Mouse (Mus musculus) limb, embryonic 11.5 days (tissue): ENCODE measurements around the gene Rpl9-ps1. TPM values are rescaled to one million over a fixed set of nuclear protein-coding genes. Genes with fewer than 3 reads are reported as not detected.

Experiments used
- ATAC-seq: fragments of 200-750 bp; cut with Nextera tagmentation; 2 replicates; pipeline ENCODE4 v1.8.0; 2017; ENCODE audit warnings: low read depth; ENCODE audit not compliant: insufficient number of reproducible peaks, low FRiP score, low TSS enrichment
- DNase-seq: peaks from one replicate; pipeline ENCODE4 v3.0.0-alpha.2; 2015; ENCODE audit warnings: low spot score
- H3K27ac ChIP-seq: fragments of 300-500 bp; sonication (generic); replicated peaks from 2 replicates; pipeline ENCODE4 v1.5.1; 2014; ENCODE audit warnings: low read depth, mild to moderate bottlenecking, low read length
- H3K27me3 ChIP-seq: fragments of 300-500 bp; sonication (generic); 2 replicates; pipeline ENCODE4 v1.6.1; 2014; ENCODE audit warnings: mild to moderate bottlenecking, low read length, mixed read lengths; ENCODE audit not compliant: control insufficient read depth, insufficient read depth
- H3K36me3 ChIP-seq: fragments of 300-500 bp; sonication (generic); 2 replicates; pipeline ENCODE4 v1.6.1; 2014; ENCODE audit warnings: mild to moderate bottlenecking, low read length, moderate library complexity, mixed read lengths; ENCODE audit not compliant: control insufficient read depth, insufficient read depth
- H3K4me1 ChIP-seq: fragments of 300-500 bp; sonication (generic); 2 replicates; pipeline ENCODE4 v1.6.1; 2014; ENCODE audit warnings: low read length, mixed read lengths; ENCODE audit not compliant: control insufficient read depth, insufficient read depth
- H3K4me2 ChIP-seq: fragments of 300-500 bp; sonication (generic); 2 replicates; pipeline ENCODE4 v1.6.1; 2014; ENCODE audit warnings: low read depth, mild to moderate bottlenecking, moderate library complexity; ENCODE audit not compliant: severe bottlenecking
- H3K4me3 ChIP-seq: fragments of 300-500 bp; sonication (generic); 2 replicates; pipeline ENCODE4 v1.5.1; 2014; ENCODE audit warnings: low read depth, low read length
- H3K9ac ChIP-seq: fragments of 300-500 bp; sonication (generic); 2 replicates; pipeline ENCODE4 v1.6.1; 2014; ENCODE audit warnings: mild to moderate bottlenecking, low read length
- H3K9me3 ChIP-seq: fragments of 300-500 bp; sonication (generic); 2 replicates; pipeline ENCODE4 v1.6.1; 2016; ENCODE audit warnings: low read length; ENCODE audit not compliant: control insufficient read depth
- WGBS: fragments of 180-500 bp; shearing (Covaris S2); extraction: QIAGEN DNeasy Blood & Tissue Kit; methylation state at CpG from one replicate; pipeline ENCODE4 v1.1.7; 2014; 5-methylcytosine and 5-hydroxymethylcytosine counted together
- polyA plus RNA-seq: library from polyadenylated mRNA; unstranded; fragments of >200 nt; fragmentation: Nextera tagmentation; extraction: Ambion mirVana; gene quantifications from 2 replicates; pipeline ENCODE4 v1.2.1, GENCODE M21; 2014

Gene Rpl9-ps1
- polyA plus RNA-seq, 1 experiment from 2014 or later: not detected

DNA sequence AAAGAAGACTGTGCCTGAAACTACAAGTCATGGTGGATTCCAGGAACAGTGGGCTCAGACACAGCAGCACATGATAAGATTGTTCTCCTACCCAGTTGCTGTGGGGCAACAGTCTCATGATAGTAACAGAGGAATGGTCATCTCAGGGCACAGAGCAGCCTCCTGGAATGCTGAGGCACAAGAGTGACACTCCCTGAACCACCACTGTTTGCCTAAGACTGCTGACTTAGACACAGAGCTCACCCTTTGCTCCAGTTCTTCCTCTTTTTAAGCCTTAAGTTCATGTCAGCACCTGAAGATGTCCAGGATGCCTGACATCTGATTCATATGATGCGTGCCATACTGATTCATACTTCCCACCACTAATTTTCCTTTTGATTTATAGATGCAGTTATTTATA lies 28.8 kb downstream of the Rpl9-ps1 start:
- H3K27ac ChIP-seq: no peak overlapping the region
- H3K27me3 ChIP-seq: no peaks in the 10 kb centered on the region
- no peaks in the 10 kb centered on the region for H3K4me1 ChIP-seq
- ATAC-seq: no peak
- DNase-seq: no peak
- WGBS: 95% methylated on average over 1 of the region's 1 CpGs
- no peaks in the 10 kb centered on the region for H3K9me3 ChIP-seq
- H3K9ac ChIP-seq: no peak overlapping the region
- H3K4me2 ChIP-seq: no peak overlapping the region
- no peaks in the 10 kb centered on the region for H3K36me3 ChIP-seq
- H3K4me3 ChIP-seq: no peak overlapping the region

DNA sequence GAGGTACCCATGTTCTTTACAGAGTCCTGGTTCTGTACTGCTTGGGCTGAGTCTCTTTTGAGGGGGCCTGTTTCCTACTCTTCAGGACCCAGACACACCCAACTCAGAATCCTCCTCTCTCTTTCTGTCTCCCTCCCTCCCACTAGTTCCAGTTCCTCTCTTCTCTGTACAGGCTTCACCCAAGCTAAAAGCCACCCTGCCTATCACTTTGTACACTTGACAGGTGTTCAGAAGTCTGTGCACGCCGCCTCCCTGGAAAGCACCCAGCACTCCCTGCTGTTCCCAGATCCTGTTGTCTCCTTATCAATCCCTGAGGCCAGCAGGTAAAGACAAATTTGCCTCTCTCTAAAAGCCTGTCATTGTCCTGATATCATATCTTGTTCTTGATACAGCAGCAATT lies 34.5 kb downstream of the Rpl9-ps1 start:
- Histone ChIP-seq H3K4me2 (no peak overlapping the region), H3K4me1 (no peaks in the 10 kb centered on the region), H3K36me3 (no peaks in the 10 kb centered on the region), H3K9me3 (no peaks in the 10 kb centered on the region), H3K4me3 (no peak overlapping the region), H3K27me3 (no peaks in the 10 kb centered on the region), H3K27ac (no peak overlapping the region), H3K9ac (no peak overlapping the region)
- DNase-seq: no peak
- 83% methylated on average over 2 of the region's 2 CpGs for WGBS
- no peak for ATAC-seq

DNA sequence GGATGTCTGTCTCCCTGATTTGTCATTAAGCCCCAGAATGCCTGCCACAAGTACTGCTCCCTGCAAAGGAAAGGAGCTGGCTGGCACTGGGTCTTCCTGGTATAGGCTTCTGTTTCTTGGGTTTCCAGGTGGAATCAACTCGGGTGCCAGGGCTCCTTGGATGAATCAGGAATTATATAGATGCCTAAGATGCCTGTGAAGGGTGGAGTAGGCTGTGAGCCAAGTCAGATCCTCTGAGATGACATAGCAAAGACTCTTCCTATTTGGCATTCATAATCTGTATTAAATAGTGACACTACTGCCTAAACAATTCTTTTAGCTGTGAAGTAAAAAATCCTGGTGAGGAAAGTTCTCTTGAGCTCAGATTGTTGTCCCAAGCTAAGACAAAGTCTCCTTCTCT lies 39.0 kb downstream of the Rpl9-ps1 start:
- Histone ChIP-seq H3K4me3 (no peak overlapping the region), H3K27me3 (no peaks in the 10 kb centered on the region), H3K4me1 (no peaks in the 10 kb centered on the region), H3K9ac (no peak overlapping the region), H3K27ac (no peak overlapping the region), H3K9me3 (no peaks in the 10 kb centered on the region), H3K36me3 (no peaks in the 10 kb centered on the region), H3K4me2 (no peak overlapping the region)
- no peak for DNase-seq
- WGBS: 61% methylated on average over 1 of the region's 1 CpGs
- ATAC-seq: no peak

DNA sequence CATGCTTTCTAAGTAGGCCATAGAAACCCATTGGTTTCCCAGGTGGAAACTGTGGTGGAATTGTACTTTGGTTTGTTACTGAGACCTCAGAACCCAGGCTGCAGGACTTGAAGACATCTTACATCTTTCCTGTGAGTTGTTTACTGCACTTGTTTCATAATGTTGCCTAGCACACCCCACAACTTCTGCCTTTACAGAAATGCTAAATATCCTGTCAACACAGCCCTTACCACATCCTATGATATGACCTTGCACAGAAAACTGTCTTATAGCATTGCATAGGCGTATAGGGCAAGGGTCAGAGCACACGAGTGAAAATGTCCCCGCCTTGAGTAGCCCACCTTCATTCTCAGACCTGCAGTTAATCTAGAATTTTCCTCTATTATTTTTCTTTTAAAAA lies 39.9 kb downstream of the Rpl9-ps1 start:
- Histone ChIP-seq H3K27ac (no peak overlapping the region), H3K27me3 (no peaks in the 10 kb centered on the region), H3K36me3 (no peaks in the 10 kb centered on the region), H3K4me1 (no peaks in the 10 kb centered on the region), H3K4me2 (no peak overlapping the region), H3K9ac (no peak overlapping the region), H3K4me3 (no peak overlapping the region), H3K9me3 (no peaks in the 10 kb centered on the region)
- ATAC-seq (no peak), DNase-seq (no peak)
- 89% methylated on average over 3 of the region's 3 CpGs for WGBS

DNA sequence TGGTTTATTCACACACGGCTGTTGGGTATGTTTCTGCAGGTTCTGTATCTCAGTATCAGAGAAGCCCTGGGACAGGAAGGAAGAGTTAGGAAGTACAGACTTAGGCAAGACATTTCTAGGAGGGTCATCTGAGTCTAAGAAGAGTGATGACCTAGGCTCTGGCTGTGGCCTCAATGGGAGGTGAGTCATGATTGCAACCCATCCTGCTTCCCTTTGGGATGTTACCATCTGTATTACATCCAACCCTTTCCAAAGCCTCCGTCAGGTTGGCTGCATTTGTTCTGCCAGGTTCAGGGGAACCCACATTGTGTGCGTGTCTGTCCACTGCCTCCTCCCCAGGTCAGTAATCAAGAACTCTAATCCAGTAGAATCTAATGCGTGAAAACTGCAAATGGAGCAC lies 40.7 kb downstream of the Rpl9-ps1 start:
- Histone ChIP-seq H3K4me2 (no peak overlapping the region), H3K4me3 (no peak overlapping the region), H3K9ac (no peak overlapping the region), H3K27ac (no peak overlapping the region), H3K4me1 (no peaks in the 10 kb centered on the region), H3K27me3 (no peaks in the 10 kb centered on the region), H3K9me3 (no peaks in the 10 kb centered on the region), H3K36me3 (no peaks in the 10 kb centered on the region)
- ATAC-seq (no peak), DNase-seq (no peak)
- 92% methylated on average over 4 of the region's 4 CpGs for WGBS

DNA sequence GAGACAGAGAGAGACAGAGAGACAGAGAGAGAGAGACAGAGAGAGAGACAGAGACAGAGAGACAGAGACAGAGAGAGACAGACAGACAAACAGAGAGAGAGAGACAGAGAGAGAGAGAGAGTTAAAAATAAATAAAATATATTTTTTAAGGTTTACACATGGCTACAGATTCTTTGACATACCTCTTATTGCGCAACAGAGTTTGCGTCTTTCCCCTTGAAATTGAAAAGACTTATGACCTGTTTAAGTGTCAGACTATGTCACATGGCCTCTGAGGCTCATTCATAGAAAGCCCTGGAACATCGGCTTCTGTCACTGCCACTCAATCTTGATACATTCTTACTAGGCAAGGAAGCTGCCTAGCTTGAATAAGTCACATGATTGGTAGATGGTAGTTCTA lies 42.0 kb downstream of the Rpl9-ps1 start:
- Histone ChIP-seq H3K9me3 (no peaks in the 10 kb centered on the region), H3K4me3 (no peak overlapping the region), H3K27ac (no peak overlapping the region), H3K9ac (no peak overlapping the region), H3K4me1 (no peaks in the 10 kb centered on the region), H3K36me3 (no peaks in the 10 kb centered on the region), H3K27me3 (no peaks in the 10 kb centered on the region), H3K4me2 (no peak overlapping the region)
- ATAC-seq (no peak), DNase-seq (no peak)
- WGBS: 96% methylated on average over 3 of the region's 3 CpGs

DNA sequence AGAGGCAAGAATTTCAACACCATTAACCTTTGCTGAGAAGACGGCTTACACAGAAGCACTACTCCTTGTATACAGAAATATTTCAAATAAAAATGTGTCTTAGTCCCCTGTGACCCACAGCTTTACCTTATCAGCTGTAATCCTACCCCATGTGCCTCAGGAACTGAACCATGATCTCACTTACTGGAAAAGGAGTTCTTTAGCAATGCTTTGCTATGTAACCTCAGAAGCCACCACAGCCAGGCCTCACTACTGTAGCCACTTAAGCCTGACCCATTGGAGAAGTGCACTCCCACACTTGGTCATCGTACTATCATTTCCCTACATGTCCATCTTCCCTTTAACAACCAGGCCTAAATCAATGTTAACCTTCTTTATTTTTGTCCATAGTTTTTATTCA lies 44.8 kb downstream of the Rpl9-ps1 start:
- H3K36me3 ChIP-seq: no peaks in the 10 kb centered on the region
- no peak for DNase-seq
- H3K4me1 ChIP-seq: no peaks in the 10 kb centered on the region
- H3K4me3 ChIP-seq: no peak overlapping the region
- no peak overlapping the region for H3K27ac ChIP-seq
- H3K27me3 ChIP-seq: no peaks in the 10 kb centered on the region
- no peak overlapping the region for H3K4me2 ChIP-seq
- no peak for ATAC-seq
- 86% methylated on average over 2 of the region's 2 CpGs for WGBS
- H3K9me3 ChIP-seq: no peaks in the 10 kb centered on the region
- no peak overlapping the region for H3K9ac ChIP-seq

DNA sequence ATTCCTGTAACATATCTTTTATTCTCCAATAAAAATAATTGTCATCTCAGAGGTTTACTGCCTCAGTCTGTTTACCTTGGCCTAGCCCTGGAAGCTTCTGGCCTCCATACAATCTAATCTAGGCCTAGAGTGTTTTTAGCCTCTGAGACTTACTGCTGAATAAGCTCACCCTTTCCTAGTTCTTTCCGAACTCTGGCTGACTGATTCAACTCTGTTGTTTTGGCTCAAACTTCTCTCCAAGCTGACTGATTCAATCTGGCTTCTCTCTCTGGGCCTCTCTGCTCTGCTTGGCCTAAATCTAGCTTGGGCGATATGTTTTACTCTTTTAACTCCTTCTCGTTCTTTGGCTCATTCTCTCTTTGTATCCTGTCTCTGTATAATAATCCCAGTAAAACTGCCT lies 46.4 kb downstream of the Rpl9-ps1 start:
- DNase-seq: no peak
- no peak overlapping the region for H3K9ac ChIP-seq
- H3K4me1 ChIP-seq: no peaks in the 10 kb centered on the region
- H3K9me3 ChIP-seq: no peaks in the 10 kb centered on the region
- H3K4me2 ChIP-seq: no peak overlapping the region
- H3K36me3 ChIP-seq: no peaks in the 10 kb centered on the region
- WGBS: 92% methylated on average over 3 of the region's 3 CpGs
- no peak for ATAC-seq
- H3K27ac ChIP-seq: no peak overlapping the region
- no peak overlapping the region for H3K4me3 ChIP-seq
- H3K27me3 ChIP-seq: no peaks in the 10 kb centered on the region

DNA sequence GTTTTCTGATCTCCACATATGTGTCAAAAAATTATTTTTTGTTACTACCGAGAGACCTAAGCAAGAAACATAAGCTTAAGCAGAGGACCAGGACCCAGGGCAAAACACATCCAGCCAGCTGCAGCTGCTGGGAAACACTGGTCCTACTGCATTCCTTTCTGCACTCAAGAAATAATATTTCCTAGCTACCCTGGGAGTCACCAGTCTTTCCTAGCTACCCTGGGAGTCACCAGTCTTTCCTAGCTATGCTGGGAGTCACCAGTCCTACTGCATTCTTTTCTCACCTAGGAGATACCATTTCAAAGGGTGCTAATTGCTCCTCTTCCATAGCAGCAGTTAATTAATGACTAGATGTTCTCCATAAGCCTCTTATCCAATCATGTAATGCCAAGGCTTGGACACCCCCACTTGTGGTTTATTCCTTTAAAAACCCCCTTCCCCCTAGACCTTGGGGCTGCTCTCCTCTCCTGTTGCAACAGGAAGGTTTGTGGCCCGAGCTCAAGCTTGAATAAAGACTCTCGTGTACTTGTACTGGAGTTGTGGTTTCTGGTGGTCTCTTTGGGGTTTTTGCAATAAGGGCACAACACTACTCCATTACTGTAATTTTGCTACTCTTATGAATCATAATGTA lies 47.1 kb downstream of the Rpl9-ps1 start:
- H3K27ac ChIP-seq: no peak overlapping the region
- no peak for ATAC-seq

More for the DNA sequence above, 47.1 kb downstream of the Rpl9-ps1 start:
- H3K4me1 ChIP-seq: no peaks in the 10 kb centered on the region
- 73% methylated on average over 3 of the region's 3 CpGs for WGBS
- no peaks in the 10 kb centered on the region for H3K36me3 ChIP-seq
- H3K27me3 ChIP-seq: no peaks in the 10 kb centered on the region
- DNase-seq: no peak
- H3K4me3 ChIP-seq: no peak overlapping the region
- H3K9ac ChIP-seq: no peak overlapping the region
- no peaks in the 10 kb centered on the region for H3K9me3 ChIP-seq
- no peak overlapping the region for H3K4me2 ChIP-seq
